Mouse (Mus musculus): ENCODE data around the gene Speer4c. TPM values are rescaled to one million over a fixed set of nuclear protein-coding genes. Genes with fewer than 3 reads are reported as not detected.
A peak's percentile ranks its signal among the peaks of the same experiment; 100 is the strongest.
"Not testable (repeated sequence)": the region's sequence is repeated elsewhere in the genome, so short reads cannot be mapped to it uniquely, and the experiment has no call there.

Speer4c gene
- polyA plus RNA-seq (2014; fragmentation: Nextera tagmentation; extraction: Ambion mirVana) = not detected in 2 replicates

DNA sequence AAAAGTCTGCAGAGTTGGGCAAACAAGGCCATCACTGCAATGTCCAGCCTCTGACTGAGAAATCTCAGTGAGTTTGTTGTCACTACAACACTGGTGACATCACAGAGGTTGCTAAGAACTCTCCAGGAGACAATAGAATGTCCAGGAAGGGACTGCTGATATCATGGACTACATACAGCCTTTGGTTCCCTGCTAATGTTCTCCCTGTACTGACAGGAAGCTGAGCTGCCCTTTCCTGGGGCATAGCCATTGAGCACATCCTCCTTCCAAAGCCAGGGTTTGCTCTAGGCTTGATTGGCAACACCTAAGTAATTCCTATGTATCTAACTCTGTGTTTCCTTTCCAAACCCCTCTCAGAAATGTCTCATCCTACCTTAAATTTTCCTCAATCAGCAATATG is at the start of gene Speer4c:
Gene Speer4c (minus strand): TSS at position 101 of the 400 bp plus-strand sequence.
- not testable (repeated sequence) for H3K4me2 ChIP-seq (ENCODE audit: low read depth); H3K9me3 ChIP-seq (ENCODE audit: control insufficient read depth, low read length); H3K27me3 ChIP-seq (ENCODE audit: control insufficient read depth, insufficient read depth, low read length); H3K36me3 ChIP-seq (ENCODE audit: control insufficient read depth, insufficient read depth, low read length); ATAC-seq (ENCODE audit: insufficient read depth, low FRiP score, low TSS enrichment); DNase-seq (ENCODE audit: low spot score); H3K27ac ChIP-seq (ENCODE audit: low read depth, low read length); H3K4me3 ChIP-seq (ENCODE audit: low read depth, low read length); H3K4me1 ChIP-seq (ENCODE audit: control insufficient read depth, insufficient read depth, low read length); H3K9ac ChIP-seq (ENCODE audit: low read length)

DNA sequence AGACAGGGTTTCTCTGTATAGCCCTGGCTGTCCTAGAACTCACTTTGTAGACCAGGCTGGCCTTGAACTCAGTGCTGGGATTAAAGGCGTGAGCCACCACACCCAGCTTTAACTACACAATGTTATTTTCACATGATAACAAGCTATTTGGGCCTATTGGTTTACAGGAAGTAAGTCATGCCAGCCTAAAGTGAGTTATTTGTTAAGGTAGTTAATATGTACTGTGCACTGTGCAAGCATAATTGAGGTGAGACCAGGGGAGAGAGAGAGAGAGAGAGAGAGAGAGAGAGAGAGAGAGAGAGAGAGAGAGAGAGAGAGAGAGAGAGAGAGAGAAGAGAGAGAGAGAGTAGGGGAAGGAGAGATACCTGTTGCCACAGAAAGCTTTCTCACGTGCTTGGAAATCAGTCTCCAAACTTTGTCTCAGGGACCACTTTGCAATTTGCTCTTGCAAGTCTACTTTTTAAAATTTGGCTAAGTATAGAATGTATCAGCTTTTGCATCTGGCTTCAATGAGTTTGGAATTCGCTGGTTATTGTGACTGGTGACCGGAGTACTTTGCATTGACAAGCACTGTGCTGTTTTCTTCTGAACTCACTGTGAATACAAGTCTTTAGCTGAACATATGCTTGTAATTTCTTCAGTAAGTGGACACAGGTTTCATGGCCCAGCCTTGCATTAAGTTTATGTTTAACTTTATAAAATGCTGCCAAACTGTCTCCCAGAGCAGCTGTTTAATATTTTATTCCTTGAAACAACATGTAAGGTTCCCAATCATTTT is 33.6 kb upstream of the Speer4c start:
- H3K27me3 ChIP-seq (ENCODE audit: control insufficient read depth, insufficient read depth, low read length) = no peaks in the 10 kb centered on the region
- no peak for ATAC-seq (ENCODE audit: insufficient read depth, low FRiP score, low TSS enrichment)
- no peak overlapping the region for H3K4me2 ChIP-seq (ENCODE audit: low read depth)
- no peak overlapping the region for H3K27ac ChIP-seq (ENCODE audit: low read depth, low read length)
- H3K4me1 ChIP-seq (ENCODE audit: control insufficient read depth, insufficient read depth, low read length) = no peaks in the 10 kb centered on the region
- no peak overlapping the region for H3K9ac ChIP-seq (ENCODE audit: low read length)
- WGBS = 77% methylated on average over 4 of the region's 4 CpGs
- no peak for DNase-seq (ENCODE audit: low spot score)
- H3K9me3 ChIP-seq (ENCODE audit: control insufficient read depth, low read length) = no peaks in the 10 kb centered on the region
- H3K4me3 ChIP-seq (ENCODE audit: low read depth, low read length) = no peak overlapping the region
- H3K36me3 ChIP-seq (ENCODE audit: control insufficient read depth, insufficient read depth, low read length) = no peaks in the 10 kb centered on the region

DNA sequence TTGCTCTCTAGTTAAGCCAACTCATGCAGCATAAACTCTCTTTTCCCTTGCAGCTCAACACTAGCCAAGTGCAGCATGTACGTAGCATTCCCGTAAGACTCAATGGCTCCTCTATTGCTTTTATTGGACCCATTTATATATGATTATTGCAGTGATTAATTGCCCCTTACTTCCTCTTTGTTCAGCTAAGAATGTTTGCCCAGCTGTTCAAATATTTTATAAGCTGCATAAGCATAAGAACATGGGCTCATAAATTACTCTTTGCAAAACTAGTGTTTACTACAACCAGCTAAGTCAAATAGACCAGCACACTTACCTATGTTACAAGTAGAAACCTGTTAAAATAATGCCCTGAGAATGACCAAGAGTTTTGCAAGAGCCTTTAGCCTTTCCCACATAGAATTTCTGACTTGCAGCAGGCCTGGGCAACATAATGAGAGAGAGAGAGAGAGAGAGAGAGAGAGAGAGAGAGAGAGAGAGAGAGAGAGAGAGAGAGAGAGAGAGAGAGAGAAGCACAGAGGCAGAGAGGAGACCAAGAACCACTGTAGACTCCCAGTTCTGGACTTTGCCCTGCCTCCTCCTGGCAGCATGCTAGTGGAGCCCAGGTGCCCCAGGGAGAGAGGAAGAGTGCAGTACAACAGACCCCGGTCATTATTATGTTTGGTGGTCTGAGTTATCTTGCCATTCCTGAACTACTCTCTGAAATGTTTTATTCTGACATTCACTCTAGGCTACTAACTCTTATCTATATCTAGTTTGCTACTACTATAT is 20.2 kb upstream of the Speer4c start:
- Histone ChIP-seq H3K9me3 (ENCODE audit: control insufficient read depth, low read length) (no peaks in the 10 kb centered on the region), H3K4me2 (ENCODE audit: low read depth) (no peak overlapping the region), H3K36me3 (ENCODE audit: control insufficient read depth, insufficient read depth, low read length) (no peaks in the 10 kb centered on the region), H3K27me3 (ENCODE audit: control insufficient read depth, insufficient read depth, low read length) (no peaks in the 10 kb centered on the region), H3K4me1 (ENCODE audit: control insufficient read depth, insufficient read depth, low read length) (no peaks in the 10 kb centered on the region), H3K9ac (ENCODE audit: low read length) (no peak overlapping the region), H3K27ac (ENCODE audit: low read depth, low read length) (no peak overlapping the region), H3K4me3 (ENCODE audit: low read depth, low read length) (no peak overlapping the region)
- DNase-seq (ENCODE audit: low spot score) (no peak), ATAC-seq (ENCODE audit: insufficient read depth, low FRiP score, low TSS enrichment) (no peak)
- 68% methylated on average over 3 of the region's 3 CpGs for WGBS

DNA sequence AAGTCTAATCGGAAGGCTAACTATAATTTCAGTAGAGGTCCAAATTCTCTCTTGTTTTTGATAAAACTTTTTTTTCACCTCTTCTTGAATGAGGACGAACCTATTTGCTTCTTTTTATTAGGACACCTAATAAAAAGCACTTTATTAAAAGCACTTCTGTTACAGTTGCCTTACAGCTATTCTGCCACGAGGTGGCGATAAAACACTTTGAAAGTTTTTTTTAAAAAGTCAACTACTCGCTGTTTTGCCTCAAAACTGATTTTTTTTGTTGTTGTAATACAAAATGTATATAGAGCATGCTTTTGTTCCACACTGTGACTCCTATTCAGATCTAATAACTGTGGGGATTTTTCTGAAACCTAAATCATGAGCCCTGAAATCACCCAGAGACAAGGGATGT is 11.2 kb downstream of the Speer4c start:
- H3K36me3 ChIP-seq (ENCODE audit: control insufficient read depth, insufficient read depth, low read length); DNase-seq (ENCODE audit: low spot score); H3K4me2 ChIP-seq (ENCODE audit: low read depth); H3K9me3 ChIP-seq (ENCODE audit: control insufficient read depth, low read length); H3K27me3 ChIP-seq (ENCODE audit: control insufficient read depth, insufficient read depth, low read length); H3K27ac ChIP-seq (ENCODE audit: low read depth, low read length); H3K4me1 ChIP-seq (ENCODE audit: control insufficient read depth, insufficient read depth, low read length); H3K9ac ChIP-seq (ENCODE audit: low read length); H3K4me3 ChIP-seq (ENCODE audit: low read depth, low read length): not testable (repeated sequence)
- ATAC-seq (ENCODE audit: insufficient read depth, low FRiP score, low TSS enrichment) = 0 out of 2 replicates have a peak, but pooled peaks have one; percentile 63
- WGBS = 26% methylated on average over 5 of the region's 5 CpGs

DNA sequence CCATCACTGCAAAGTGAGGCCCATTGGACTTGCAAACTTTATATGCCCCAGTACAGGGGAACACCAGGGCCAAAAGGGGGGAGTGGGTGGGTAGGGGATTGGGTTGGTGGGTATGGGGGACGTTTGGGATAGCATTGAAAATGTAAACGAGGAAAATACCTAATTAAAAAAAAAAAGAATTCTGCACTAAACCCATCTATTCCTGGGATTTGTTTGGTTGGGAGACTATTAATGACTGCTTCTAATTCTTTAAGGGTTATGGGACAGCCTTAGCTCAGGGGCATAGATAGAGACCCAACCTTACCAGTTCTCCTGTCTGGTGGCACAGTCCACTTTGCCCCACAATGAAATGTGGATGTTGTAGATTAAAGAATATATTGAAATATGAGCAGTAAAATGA is 16.4 kb downstream of the Speer4c start:
- not testable (repeated sequence) for DNase-seq (ENCODE audit: low spot score); H3K4me2 ChIP-seq (ENCODE audit: low read depth); H3K9ac ChIP-seq (ENCODE audit: low read length); H3K4me1 ChIP-seq (ENCODE audit: control insufficient read depth, insufficient read depth, low read length); H3K9me3 ChIP-seq (ENCODE audit: control insufficient read depth, low read length); H3K36me3 ChIP-seq (ENCODE audit: control insufficient read depth, insufficient read depth, low read length); ATAC-seq (ENCODE audit: insufficient read depth, low FRiP score, low TSS enrichment); H3K27ac ChIP-seq (ENCODE audit: low read depth, low read length); H3K4me3 ChIP-seq (ENCODE audit: low read depth, low read length); H3K27me3 ChIP-seq (ENCODE audit: control insufficient read depth, insufficient read depth, low read length)
- 50% methylated on average over 2 of the region's 2 CpGs for WGBS

DNA sequence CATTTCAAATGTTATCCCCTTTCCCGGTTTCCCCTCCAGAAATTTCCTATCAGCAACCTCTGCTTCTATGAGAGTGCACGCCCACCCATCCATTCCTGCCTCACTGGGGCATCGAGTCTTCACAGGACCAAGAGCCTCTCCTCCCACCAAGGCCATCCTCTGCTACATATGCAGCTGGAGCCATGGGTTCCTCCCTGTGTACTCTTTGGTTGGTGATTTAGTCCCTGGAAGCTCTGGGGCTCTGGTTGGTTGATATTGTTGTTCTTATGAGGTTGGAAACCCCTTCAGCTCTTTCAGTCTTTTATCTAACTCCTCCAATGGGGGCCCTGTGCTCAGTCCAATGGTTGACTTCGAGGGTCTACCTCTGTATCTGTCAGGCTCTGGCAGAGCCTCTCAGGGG is 22.2 kb downstream of the Speer4c start:
- not testable (repeated sequence) for H3K4me2 ChIP-seq (ENCODE audit: low read depth); H3K4me1 ChIP-seq (ENCODE audit: control insufficient read depth, insufficient read depth, low read length); H3K27me3 ChIP-seq (ENCODE audit: control insufficient read depth, insufficient read depth, low read length); ATAC-seq (ENCODE audit: insufficient read depth, low FRiP score, low TSS enrichment); H3K4me3 ChIP-seq (ENCODE audit: low read depth, low read length); H3K9me3 ChIP-seq (ENCODE audit: control insufficient read depth, low read length); H3K36me3 ChIP-seq (ENCODE audit: control insufficient read depth, insufficient read depth, low read length); H3K27ac ChIP-seq (ENCODE audit: low read depth, low read length); DNase-seq (ENCODE audit: low spot score); H3K9ac ChIP-seq (ENCODE audit: low read length)
- WGBS = 86% methylated on average over 4 of the region's 4 CpGs

DNA sequence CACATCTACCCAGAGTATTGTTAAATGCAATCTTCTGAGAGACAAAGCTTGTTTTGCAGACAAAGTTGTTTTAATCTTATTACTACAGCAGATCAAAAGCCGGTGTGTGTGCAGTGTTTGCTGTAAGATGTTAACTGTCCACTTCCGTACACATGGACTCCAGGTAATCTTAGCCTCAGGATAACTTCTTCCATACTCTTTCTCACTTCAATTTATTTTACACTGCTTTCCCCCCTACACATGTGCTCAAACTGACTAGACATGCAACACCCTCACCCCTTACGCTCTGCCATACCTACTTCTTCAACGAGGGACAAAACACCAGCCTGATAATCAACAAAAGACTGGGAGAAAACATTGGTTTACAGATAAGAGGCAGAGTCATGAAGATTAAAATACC is 23.2 kb downstream of the Speer4c start:
- H3K9ac ChIP-seq (ENCODE audit: low read length); H3K4me3 ChIP-seq (ENCODE audit: low read depth, low read length); H3K27me3 ChIP-seq (ENCODE audit: control insufficient read depth, insufficient read depth, low read length); ATAC-seq (ENCODE audit: insufficient read depth, low FRiP score, low TSS enrichment); H3K4me1 ChIP-seq (ENCODE audit: control insufficient read depth, insufficient read depth, low read length); H3K36me3 ChIP-seq (ENCODE audit: control insufficient read depth, insufficient read depth, low read length); H3K9me3 ChIP-seq (ENCODE audit: control insufficient read depth, low read length); H3K4me2 ChIP-seq (ENCODE audit: low read depth); H3K27ac ChIP-seq (ENCODE audit: low read depth, low read length): not testable (repeated sequence)
- 77% methylated on average over 4 of the region's 4 CpGs for WGBS
- DNase-seq (ENCODE audit: low spot score) = peak; percentile 10

DNA sequence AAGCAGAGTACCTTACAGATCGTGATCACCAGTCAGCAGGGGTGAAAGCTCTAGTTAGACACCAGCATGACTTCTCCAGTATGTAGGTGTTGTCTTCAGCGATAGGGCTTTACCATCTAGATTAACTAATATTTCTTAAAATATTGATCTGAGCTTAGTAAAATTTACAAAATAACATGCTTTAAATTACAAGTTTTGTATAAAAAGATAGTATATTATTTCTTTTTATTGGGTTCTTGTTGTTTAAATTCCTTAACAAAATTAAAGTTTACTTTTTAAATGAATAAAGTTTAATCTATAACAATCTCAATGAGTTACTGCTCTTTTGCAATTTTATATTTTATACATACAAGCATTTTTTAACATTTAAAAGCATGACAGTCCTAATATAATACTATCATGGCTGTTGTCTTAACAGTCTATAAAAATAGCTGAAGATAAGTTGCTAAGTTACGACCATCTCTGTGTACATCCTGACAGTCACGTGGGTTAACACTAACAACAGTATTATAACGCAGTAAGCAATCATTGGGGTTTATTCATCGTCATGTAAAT is 24.3 kb downstream of the Speer4c start:
- H3K4me1 ChIP-seq (ENCODE audit: control insufficient read depth, insufficient read depth, low read length); H3K36me3 ChIP-seq (ENCODE audit: control insufficient read depth, insufficient read depth, low read length); H3K27ac ChIP-seq (ENCODE audit: low read depth, low read length); H3K27me3 ChIP-seq (ENCODE audit: control insufficient read depth, insufficient read depth, low read length); H3K4me2 ChIP-seq (ENCODE audit: low read depth); H3K4me3 ChIP-seq (ENCODE audit: low read depth, low read length); H3K9me3 ChIP-seq (ENCODE audit: control insufficient read depth, low read length); H3K9ac ChIP-seq (ENCODE audit: low read length): not testable (repeated sequence)
- DNase-seq (ENCODE audit: low spot score) = peak; percentile 9
- 77% methylated on average over 6 of the region's 6 CpGs for WGBS
- ATAC-seq (ENCODE audit: insufficient read depth, low FRiP score, low TSS enrichment) = peak; percentile 86
